Mouse (Mus musculus) C2C12 (cell line): ENCODE results near the gene Gm4846. TPM values are rescaled to one million over a fixed set of nuclear protein-coding genes. Genes with fewer than 3 reads are reported as not detected.
"Not testable (repeated sequence)": the region's sequence is repeated elsewhere in the genome, so short reads cannot be mapped to it uniquely, and the experiment has no call there.

ENCODE experiments used
- H3K27me3 ChIP-seq: one replicate; pipeline ENCODE4 v1.6.1; 2011; ENCODE audit not compliant: control insufficient read depth, insufficient read depth, insufficient read length
- H3K36me3 ChIP-seq: one replicate; pipeline ENCODE4 v1.6.1; 2011; ENCODE audit not compliant: control insufficient read depth, insufficient read depth
- H3K4me3 ChIP-seq: one replicate; pipeline ENCODE4 v1.5.1; 2011; ENCODE audit warnings: mild to moderate bottlenecking, control low read depth; ENCODE audit not compliant: poor library complexity, insufficient read depth, severe bottlenecking
- H3K79me2 ChIP-seq: one replicate; pipeline ENCODE4 v1.6.1; 2011; ENCODE audit not compliant: control insufficient read depth, insufficient read depth
- H3K79me3 ChIP-seq: one replicate; pipeline ENCODE4 v1.6.1; 2011; ENCODE audit warnings: low read depth, control low read depth
- H3ac ChIP-seq: one replicate; pipeline ENCODE3; 2011; ENCODE audit warnings: low read depth; ENCODE audit not compliant: control insufficient read depth, insufficient read length
- CEBPB ChIP-seq: IDR thresholded peaks from one replicate; pipeline ENCODE4 v1.6.1; 2011; ENCODE audit warnings: low read depth, mild to moderate bottlenecking, control low read depth, moderate library complexity
- CTCF ChIP-seq: IDR thresholded peaks from one replicate; pipeline ENCODE4 v1.5.1; 2011; ENCODE audit not compliant: control insufficient read depth, insufficient read depth, insufficient read length
- FOSL1 ChIP-seq: IDR thresholded peaks from one replicate; pipeline ENCODE4 v1.8.0; 2011; ENCODE audit warnings: mild to moderate bottlenecking, low read length; ENCODE audit not compliant: poor library complexity, insufficient read depth, severe bottlenecking
- MAX ChIP-seq: IDR thresholded peaks from one replicate; pipeline ENCODE4 v1.6.1; 2011; ENCODE audit warnings: mild to moderate bottlenecking, control low read depth
- MYOD1 ChIP-seq: IDR thresholded peaks from one replicate; pipeline ENCODE4 v1.6.1; 2011; ENCODE audit warnings: low read depth; ENCODE audit not compliant: control insufficient read depth, insufficient read length
- MYOG ChIP-seq: IDR thresholded peaks from one replicate; pipeline ENCODE4 v1.6.1; 2011; ENCODE audit not compliant: control insufficient read depth, insufficient read length; ENCODE audit errors: extremely low read depth
- USF1 ChIP-seq: IDR thresholded peaks from one replicate; pipeline ENCODE4 v1.6.1; 2011; ENCODE audit warnings: low read depth, mild to moderate bottlenecking, control low read depth, moderate library complexity
- long read RNA-seq, 2 experiments: library from polyadenylated mRNA; unstranded; transcript quantifications; one replicate each; pipeline ENCODE4 v2.0.0; 2019 to 2020
- polyA plus RNA-seq: library from polyadenylated mRNA; unstranded; fragments of >200 nt; fragmentation: generic; extraction: Trizol; gene quantifications from one replicate; pipeline ENCODE4 v1.2.1, GENCODE M21; 2012; ENCODE audit warnings: missing spikeins

Gm4846 gene
- not detected for polyA plus RNA-seq
- long read RNA-seq, experiment 1: 0 reads
- long read RNA-seq, experiment 2: 0 reads

- H3K27me3 ChIP-seq, H3K36me3 ChIP-seq, H3K4me3 ChIP-seq, H3K79me2 ChIP-seq, H3K79me3 ChIP-seq, H3ac ChIP-seq: not testable (repeated sequence)
These were observed at the start of gene Gm4846 for GRCm38 (mm10) chr1:166497488-166497887. TSS of gene Gm4846 (minus strand) at chr1:166497588.

GRCm38 (mm10) chr1:166531521-166531920 is 34.1 kb upstream of the Gm4846 start:
- not testable (repeated sequence) for H3ac ChIP-seq, H3K36me3 ChIP-seq, H3K27me3 ChIP-seq, H3K4me3 ChIP-seq, H3K79me3 ChIP-seq, H3K79me2 ChIP-seq

GRCm38 (mm10) chr1:166524709-166525108 is 27.3 kb upstream of the Gm4846 start:
- not testable (repeated sequence) for H3K4me3 ChIP-seq, H3K27me3 ChIP-seq, H3K36me3 ChIP-seq, H3K79me2 ChIP-seq, H3ac ChIP-seq, H3K79me3 ChIP-seq

- not testable (repeated sequence) for H3K4me3 ChIP-seq, H3K79me3 ChIP-seq, H3K79me2 ChIP-seq, H3K27me3 ChIP-seq, H3ac ChIP-seq, H3K36me3 ChIP-seq
These were observed 22.2 kb upstream of the Gm4846 start for GRCm38 (mm10) chr1:166519626-166520025.

- TF ChIP-seq USF1 (no peak), CEBPB (no peak), MYOD1 (no peak), CTCF (no peak), FOSL1 (no peak), MAX (no peak), MYOG (no peak)
- Histone ChIP-seq H3K79me2 (no peaks in the 10 kb centered on the region), H3K79me3 (no peaks in the 10 kb centered on the region), H3K36me3 (no peaks in the 10 kb centered on the region), H3K4me3 (no peak overlapping the region), H3ac (no peak overlapping the region), H3K27me3 (no peaks in the 10 kb centered on the region)
These were observed 19.2 kb upstream of the Gm4846 start for GRCm38 (mm10) chr1:166516556-166516955.

GRCm38 (mm10) chr1:166504206-166504605 is 6.8 kb upstream of the Gm4846 start:
- H3ac ChIP-seq, H3K79me3 ChIP-seq, H3K4me3 ChIP-seq, H3K36me3 ChIP-seq, H3K79me2 ChIP-seq, H3K27me3 ChIP-seq: not testable (repeated sequence)

GRCm38 (mm10) chr1:166479503-166479902 is 17.9 kb downstream of the Gm4846 start:
- TF ChIP-seq USF1 (no peak), MYOG (no peak), MAX (no peak), CEBPB (no peak), FOSL1 (no peak), CTCF (no peak), MYOD1 (no peak)

More at GRCm38 (mm10) chr1:166479503-166479902, 17.9 kb downstream of the Gm4846 start:
- Histone ChIP-seq H3K79me3 (no peaks in the 10 kb centered on the region), H3K79me2 (no peaks in the 10 kb centered on the region), H3ac (no peak overlapping the region), H3K36me3 (no peaks in the 10 kb centered on the region), H3K4me3 (no peak overlapping the region), H3K27me3 (no peaks in the 10 kb centered on the region)
